Mouse (Mus musculus) activated CD4-positive, CD25-positive, alpha-beta regulatory T cell, adult 4 months (primary cell): ENCODE results near the gene Rtn4rl1. TPM values are rescaled to one million over a fixed set of nuclear protein-coding genes. Genes with fewer than 3 reads are reported as not detected.
A peak's percentile ranks its signal among the peaks of the same experiment; 100 is the strongest.

ENCODE experiments used
- ATAC-seq: one replicate; pipeline ENCODE4 v1.8.0; 2017
- polyA plus RNA-seq, 2 experiments: library from polyadenylated mRNA; unstranded; fragments of 100-300 nt; shearing (Covaris generic); gene quantifications; one replicate each; pipeline ENCODE4 v1.2.1; 2017

The Rtn4rl1 gene
- polyA plus RNA-seq, 2 experiments from 2014 or later = 1.6 to 1.8 TPM

- ATAC-seq = no peak
Observed at GRCm38 (mm10) chr11:75214081-75214950, 20.7 kb downstream of the Rtn4rl1 start.

GRCm38 (mm10) chr11:75220115-75220514 is 26.5 kb downstream of the Rtn4rl1 start:
- no peak for ATAC-seq

GRCm38 (mm10) chr11:75220517-75221145 is 27.0 kb downstream of the Rtn4rl1 start:
- ATAC-seq = no peak

GRCm38 (mm10) chr11:75224062-75224461 is 30.5 kb downstream of the Rtn4rl1 start:
- ATAC-seq = no peak

- no peak for ATAC-seq
Observed at GRCm38 (mm10) chr11:75224835-75225234, 31.3 kb downstream of the Rtn4rl1 start.

- ATAC-seq = no peak
Observed at GRCm38 (mm10) chr11:75227632-75228031, 34.0 kb downstream of the Rtn4rl1 start.

- ATAC-seq = no peak
Observed at GRCm38 (mm10) chr11:75229289-75229688, 35.7 kb downstream of the Rtn4rl1 start.

- no peak for ATAC-seq
Observed at GRCm38 (mm10) chr11:75230272-75230760, 36.7 kb downstream of the Rtn4rl1 start.

GRCm38 (mm10) chr11:75231756-75232155 is 38.2 kb downstream of the Rtn4rl1 start:
- no peak for ATAC-seq

- ATAC-seq = no peak
Observed at GRCm38 (mm10) chr11:75232434-75232833, 38.9 kb downstream of the Rtn4rl1 start.

- no peak for ATAC-seq
Observed at GRCm38 (mm10) chr11:75234745-75235144, 41.2 kb downstream of the Rtn4rl1 start.

- no peak for ATAC-seq
Observed at GRCm38 (mm10) chr11:75240158-75240934, 46.8 kb downstream of the Rtn4rl1 start.

GRCm38 (mm10) chr11:75242710-75243255 is 49.2 kb downstream of the Rtn4rl1 start:
- no peak for ATAC-seq

GRCm38 (mm10) chr11:75244368-75245275 is 51.0 kb downstream of the Rtn4rl1 start:
- no peak for ATAC-seq

GRCm38 (mm10) chr11:75245372-75246330 is 52.1 kb downstream of the Rtn4rl1 start:
- peak; percentile 63 for ATAC-seq

- no peak for ATAC-seq
Observed at GRCm38 (mm10) chr11:75246589-75246988, 53.0 kb downstream of the Rtn4rl1 start.

- ATAC-seq = no peak
Observed at GRCm38 (mm10) chr11:75247137-75247730, 53.7 kb downstream of the Rtn4rl1 start.

- no peak for ATAC-seq
Observed at GRCm38 (mm10) chr11:75249588-75249987, 56.0 kb downstream of the Rtn4rl1 start.

GRCm38 (mm10) chr11:75251006-75251512 is 57.5 kb downstream of the Rtn4rl1 start:
- no peak for ATAC-seq
